Mouse (Mus musculus) lung, adult 18-20 months (tissue): ENCODE data around the gene Arhgap33.

Source experiments
- DNase-seq, 2 experiments: peaks; one replicate each; pipeline ENCODE4 v3.0.0; 2022; ENCODE audit warnings: mixed read lengths in 2 of 2

The Arhgap33 gene

DNA sequence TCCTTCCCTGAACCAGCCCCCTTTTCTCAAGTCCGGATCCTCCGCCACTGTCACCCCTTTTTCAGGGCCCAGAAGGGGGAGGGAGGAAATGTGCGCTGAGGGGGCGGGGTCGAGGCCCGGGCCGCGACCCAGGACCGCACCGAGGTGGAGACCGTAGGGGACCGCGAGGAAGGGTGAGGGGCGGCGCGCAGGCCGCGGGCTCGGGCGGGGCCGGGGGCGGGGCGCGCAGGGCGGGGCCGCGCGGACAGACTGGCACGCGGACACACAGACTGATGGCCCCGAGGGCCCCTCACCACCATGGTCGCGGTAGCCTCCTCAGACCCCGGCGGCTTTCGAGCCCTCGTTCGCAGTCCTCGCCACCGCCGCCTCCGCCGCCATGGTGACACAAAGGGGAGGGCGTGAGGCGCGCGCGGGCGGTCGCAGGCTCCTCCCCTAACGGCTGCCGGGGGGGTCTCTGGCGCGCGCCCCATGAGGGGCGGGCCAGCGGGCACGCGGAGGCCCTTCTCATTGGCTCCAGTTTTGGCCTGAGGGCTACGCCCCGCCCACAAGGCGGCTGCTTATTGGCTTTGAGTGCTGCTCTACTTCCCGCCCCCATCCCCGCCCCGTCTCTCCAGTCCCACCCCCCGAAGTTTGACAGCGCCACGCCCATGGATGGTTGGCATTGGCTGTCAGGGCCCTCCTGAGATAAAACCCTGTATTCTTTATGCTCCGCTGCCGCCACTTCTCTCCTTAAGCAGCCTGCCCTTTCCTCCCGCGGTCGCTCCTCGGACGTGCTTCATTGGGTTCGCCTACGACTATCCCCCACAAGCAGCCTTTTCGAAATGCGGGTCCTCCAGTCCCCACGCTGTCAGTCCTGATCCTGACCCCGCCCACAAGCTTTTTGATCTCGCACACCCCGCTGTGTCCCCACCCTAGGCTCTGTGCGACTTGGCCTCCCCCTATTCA is at the start of gene Arhgap33:
TSS of gene Arhgap33 (minus strand) at position 428 of the 945 bp plus-strand sequence.
- peak; percentile 95 for DNase-seq

DNA sequence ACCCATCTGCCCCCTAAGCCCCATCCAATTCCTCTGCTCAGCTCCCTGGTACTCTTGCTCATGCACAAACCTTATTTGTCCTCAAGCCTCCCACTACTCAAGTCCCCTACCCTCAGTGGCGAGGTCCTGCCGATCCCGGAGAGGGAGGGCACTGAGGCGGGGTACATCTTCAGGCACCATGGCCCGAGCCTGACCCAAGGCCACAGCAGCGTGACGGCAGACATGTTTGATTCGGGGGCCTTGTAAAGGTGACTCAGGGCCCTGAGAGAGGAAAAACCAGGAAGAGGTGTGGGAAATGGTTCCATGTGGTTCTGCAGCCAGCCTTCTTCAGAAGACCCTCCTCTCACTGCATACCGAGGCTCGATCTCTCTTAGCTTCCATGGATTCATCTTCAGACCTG is 49.5 kb upstream of the Arhgap33 start:
- no peak for DNase-seq

DNA sequence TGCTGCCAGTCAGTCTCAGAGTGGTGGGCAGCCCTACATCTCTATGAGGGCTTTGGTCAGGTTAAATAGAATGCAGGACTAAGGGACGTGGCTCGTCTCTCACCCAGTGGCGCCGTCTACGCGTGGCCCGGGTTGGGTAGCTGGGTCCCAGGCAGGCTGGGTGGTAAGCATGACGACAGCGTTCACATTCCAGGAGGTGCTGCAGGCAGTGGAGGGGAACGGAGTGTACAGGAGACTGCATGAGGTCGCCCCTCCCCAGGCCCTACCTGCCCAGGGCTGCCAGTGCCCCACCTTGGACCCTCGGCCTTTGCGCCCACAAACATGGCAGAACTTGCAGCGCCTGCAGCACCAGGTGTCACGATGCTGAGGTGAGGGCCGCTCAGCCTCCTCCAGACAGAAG is 46.7 kb upstream of the Arhgap33 start:
- no peak for DNase-seq

DNA sequence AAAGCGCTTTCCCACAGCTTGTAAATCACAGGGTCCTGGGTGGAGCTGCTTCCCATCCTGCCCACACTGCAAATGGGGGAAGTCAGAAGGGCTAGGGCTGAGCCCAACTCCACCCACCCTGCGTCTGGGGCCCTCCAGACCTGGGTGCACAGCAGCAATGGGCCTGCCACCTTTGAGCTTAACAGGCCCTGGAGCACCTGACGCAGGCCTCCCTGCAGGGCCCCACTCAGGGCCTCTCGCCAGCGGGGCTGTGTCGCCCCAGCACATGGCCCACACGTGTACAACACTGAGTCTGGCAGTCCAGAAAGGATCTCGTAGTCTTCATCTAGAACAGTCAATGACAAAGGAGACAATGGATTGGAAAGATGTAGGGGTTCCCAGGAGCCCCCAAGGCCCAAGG is 45.1 kb upstream of the Arhgap33 start:
- DNase-seq, result no peak

GRCm38 (mm10) chr7:30572969-30573368 is 38.1 kb upstream of the Arhgap33 start:
- peak; percentile 44 to 58 for DNase-seq

GRCm38 (mm10) chr7:30572389-30572788 is 37.5 kb upstream of the Arhgap33 start:
- no peak for DNase-seq

- no peak for DNase-seq
Measured at GRCm38 (mm10) chr7:30567555-30567954, 32.7 kb upstream of the Arhgap33 start.

GRCm38 (mm10) chr7:30566033-30566432 is 31.2 kb upstream of the Arhgap33 start:
- DNase-seq, result no peak

- DNase-seq, result no peak
Measured at GRCm38 (mm10) chr7:30564970-30565571, 30.2 kb upstream of the Arhgap33 start, which contains the start of gene Igflr1. Gene Igflr1 (plus strand): TSS chr7:30565427.

DNA sequence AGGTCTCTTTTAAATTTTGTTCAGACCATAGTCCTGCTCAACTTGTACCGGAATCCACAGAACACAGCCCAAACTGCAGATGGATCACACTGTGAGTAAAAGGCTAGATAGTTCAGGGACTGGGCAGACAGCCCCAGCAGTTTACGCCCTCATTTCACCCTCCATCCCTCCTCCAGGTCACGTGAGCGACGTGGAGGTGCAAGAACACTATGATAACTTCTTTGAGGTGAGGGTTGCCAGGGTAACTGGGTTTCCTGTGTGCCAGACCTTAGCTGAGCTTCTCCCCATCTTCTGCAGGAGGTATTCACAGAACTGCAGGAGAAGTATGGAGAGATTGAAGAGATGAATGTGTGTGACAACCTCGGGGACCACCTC is 29.0 kb upstream of the Arhgap33 start:
- no peak for DNase-seq

GRCm38 (mm10) chr7:30563117-30563905 is 28.5 kb upstream of the Arhgap33 start, which contains the start of the genes U2af1l4, Gm49396 and Psenen:
Gene U2af1l4 (plus strand): TSS chr7:30563301.
Gene Gm49396 (plus strand): TSS chr7:30563344.
Gene Psenen (minus strand): TSS chr7:30563627.
- DNase-seq, result peak; percentile 97 to 98

GRCm38 (mm10) chr7:30562526-30563116 is 27.8 kb upstream of the Arhgap33 start:
- DNase-seq, result no peak

DNA sequence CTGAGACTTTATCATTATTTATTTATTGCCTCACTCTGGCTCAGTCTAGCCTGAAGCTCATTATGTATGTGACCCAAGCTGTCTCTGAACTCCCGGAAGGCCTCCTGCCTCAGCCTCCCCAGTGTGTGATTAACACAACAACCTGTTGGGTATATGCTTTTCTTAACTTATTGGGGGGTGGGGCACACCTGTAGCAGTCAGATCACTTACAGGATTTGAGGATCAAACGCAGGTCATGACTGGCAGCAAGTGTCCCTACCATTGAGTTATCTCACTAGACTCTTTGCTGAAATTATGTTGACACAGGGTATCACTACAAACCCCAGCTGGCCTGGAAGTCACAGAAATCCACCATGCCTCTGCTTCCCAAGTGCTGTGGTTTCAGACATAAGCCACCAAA is 25.4 kb upstream of the Arhgap33 start:
- DNase-seq, result no peak

GRCm38 (mm10) chr7:30559443-30559954 is 24.6 kb upstream of the Arhgap33 start, which contains the start of gene Lin37:
Gene Lin37 (minus strand): TSS chr7:30559838.
- DNase-seq, result peak; percentile 99

- DNase-seq, result no peak
Measured at GRCm38 (mm10) chr7:30558656-30559442, 24.0 kb upstream of the Arhgap33 start.

DNA sequence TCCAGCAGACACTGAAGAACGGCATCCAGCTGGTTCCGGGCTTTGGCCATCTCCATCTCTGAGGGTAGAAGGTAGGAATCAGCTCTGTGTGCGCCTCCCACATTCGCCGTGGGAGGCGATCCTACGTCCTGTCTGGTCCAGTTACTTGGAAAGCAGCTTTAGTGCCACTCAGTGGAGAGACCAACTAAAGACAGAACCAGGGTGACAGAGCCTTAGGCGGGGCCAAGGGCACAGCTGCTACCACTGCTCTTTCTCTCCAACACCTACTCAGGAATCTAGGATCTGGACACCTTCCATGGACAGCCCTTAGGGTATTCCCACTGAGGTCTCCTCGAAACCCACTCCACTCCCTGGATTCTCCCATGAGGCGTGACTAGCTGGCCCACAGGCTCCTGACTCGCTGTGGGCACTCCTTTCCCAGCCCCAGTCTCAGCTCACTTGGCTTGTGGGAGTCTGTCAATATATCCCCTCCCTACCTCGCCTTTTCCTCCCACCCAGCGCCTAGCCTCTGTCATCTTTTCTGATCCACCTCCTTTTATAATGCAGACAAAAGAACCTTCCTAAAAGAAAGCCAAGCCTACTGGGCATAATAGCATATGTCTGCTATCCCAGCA is 23.1 kb upstream of the Arhgap33 start:
- DNase-seq, result no peak

- no peak for DNase-seq
Measured at GRCm38 (mm10) chr7:30556894-30557536, 22.2 kb upstream of the Arhgap33 start.

- DNase-seq, result no peak
Measured at GRCm38 (mm10) chr7:30553810-30554584, 19.1 kb upstream of the Arhgap33 start.

DNA sequence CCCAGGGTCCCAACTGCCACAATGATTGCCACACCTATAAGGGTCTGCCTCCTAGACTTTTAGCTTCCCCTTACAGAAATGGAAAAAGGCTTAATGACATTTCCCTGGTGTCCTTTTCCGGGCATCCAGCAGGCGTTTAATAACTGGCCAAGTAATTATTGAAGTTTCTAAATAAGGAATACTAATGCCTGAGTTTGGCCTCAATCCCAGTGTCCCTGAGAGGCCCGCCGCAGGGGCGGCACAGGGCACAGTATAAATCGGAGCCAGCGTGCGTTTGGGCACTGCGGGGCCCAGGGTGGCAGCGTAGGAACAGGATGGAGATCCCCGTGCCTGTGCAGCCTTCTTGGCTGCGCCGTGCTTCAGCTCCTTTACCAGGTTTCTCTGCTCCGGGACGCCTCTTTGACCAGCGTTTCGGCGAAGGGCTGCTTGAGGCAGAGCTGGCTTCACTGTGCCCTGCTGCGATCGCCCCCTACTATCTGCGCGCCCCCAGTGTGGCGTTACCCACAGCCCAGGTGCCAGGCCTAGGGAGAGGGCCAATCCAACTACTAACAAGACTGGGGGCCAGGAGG is 18.2 kb upstream of the Arhgap33 start:
- DNase-seq, result peak in 1 of 2 experiments; percentile 34
